Mouse (Mus musculus) G1E (cell line): ENCODE data around the gene Gm28308.

ENCODE experiments used
- CTCF ChIP-seq: IDR thresholded peaks from 2 replicates; pipeline ENCODE4 v1.5.1; 2012; ENCODE audit warnings: low read depth, low read length, inconsistent platforms, mixed read lengths
- TAL1 ChIP-seq: conservative IDR thresholded peaks from 2 replicates; pipeline ENCODE4 v1.6.1; 2012; ENCODE audit warnings: low read depth, low read length, inconsistent platforms, mixed read lengths

DNA sequence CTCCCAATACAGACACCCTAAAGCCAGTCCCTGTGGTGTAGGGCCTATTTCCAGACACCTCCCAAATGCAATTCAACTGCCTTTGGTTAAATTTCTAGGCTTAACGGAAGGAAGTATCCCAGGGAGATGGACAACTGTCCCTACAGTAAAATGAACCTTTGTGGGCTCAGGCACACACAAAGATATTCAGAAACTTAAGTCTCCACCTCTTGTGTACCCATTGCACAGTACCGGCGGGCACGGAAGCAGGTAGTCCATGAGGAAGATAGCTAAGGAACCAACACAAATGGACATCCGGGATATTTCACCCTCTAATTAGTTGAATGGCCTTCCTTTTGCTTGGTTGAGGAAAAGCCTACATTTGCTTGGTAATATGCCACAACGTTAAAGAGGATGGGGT, 36.7 kb downstream of the Gm28308 start:
- no peak for TF ChIP-seq CTCF
- TF ChIP-seq TAL1 = no peak
